Mouse (Mus musculus): ENCODE measurements around the gene Dpf1. TPM values are rescaled to one million over a fixed set of nuclear protein-coding genes. Genes with fewer than 3 reads are reported as not detected.

Dpf1 gene
- total and polyA plus RNA-seq, 3 experiments, result 9.4 to 47.4 (median 23.8) TPM

DNA sequence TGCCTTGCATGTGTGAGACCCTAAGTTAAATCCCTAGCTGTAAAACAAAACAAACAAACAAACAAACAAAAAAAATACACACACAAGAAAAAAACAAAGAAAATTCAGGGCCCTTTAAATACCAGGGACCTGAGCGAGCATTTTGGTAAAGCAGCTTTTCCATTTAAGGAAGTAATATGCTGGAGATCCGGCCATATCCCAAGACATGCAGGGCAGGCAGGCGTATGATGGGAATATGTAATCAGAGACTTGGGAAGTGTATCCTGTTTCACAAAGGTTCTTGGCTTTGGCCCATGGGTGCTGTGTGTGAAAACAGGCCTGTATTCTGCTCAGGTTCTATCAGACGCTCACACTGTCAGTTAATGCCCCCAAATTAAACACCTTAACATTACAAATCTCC is 26.2 kb upstream of the Dpf1 start:
- DNase-seq (ENCODE audit: low spot score) (no peak), ATAC-seq (ENCODE audit: extremely low read depth, insufficient number of reproducible peaks, low FRiP score, poor library complexity, severe bottlenecking) (no peak)
- Histone ChIP-seq H3K4me3 (ENCODE audit: low read depth, low read length) (no peak overlapping the region), H3K9me3 (replicated peaks) (no peaks in the 10 kb centered on the region), H3K36me3 (replicated peaks) (peaks cover 58% of the 10 kb centered on the region), H3K4me1 (ENCODE audit: insufficient read depth, low read depth, low read length) (peaks cover 34% of the 10 kb centered on the region), H3K27me3 (ENCODE audit: insufficient read depth, low read length) (no peaks in the 10 kb centered on the region)
- no peak for TF ChIP-seq GATA1 (IDR thresholded peaks at IDR 0.05; ENCODE audit: borderline replicate concordance, low read length)
- TF ChIP-seq POLR2AphosphoS5 (IDR thresholded peaks at IDR 0.05; ENCODE audit: insufficient replicate concordance, low read depth, low read length), result no peak
- no peak for TF ChIP-seq CTCF (IDR thresholded peaks at IDR 0.05; ENCODE audit: low read depth, low read length)
- no peak for TF ChIP-seq TAL1 (conservative IDR thresholded peaks at IDR 0.05; ENCODE audit: low read depth, low read length)
- TF ChIP-seq GATA2 (IDR thresholded peaks at IDR 0.05; ENCODE audit: borderline replicate concordance, low read depth, low read length), result no peak

DNA sequence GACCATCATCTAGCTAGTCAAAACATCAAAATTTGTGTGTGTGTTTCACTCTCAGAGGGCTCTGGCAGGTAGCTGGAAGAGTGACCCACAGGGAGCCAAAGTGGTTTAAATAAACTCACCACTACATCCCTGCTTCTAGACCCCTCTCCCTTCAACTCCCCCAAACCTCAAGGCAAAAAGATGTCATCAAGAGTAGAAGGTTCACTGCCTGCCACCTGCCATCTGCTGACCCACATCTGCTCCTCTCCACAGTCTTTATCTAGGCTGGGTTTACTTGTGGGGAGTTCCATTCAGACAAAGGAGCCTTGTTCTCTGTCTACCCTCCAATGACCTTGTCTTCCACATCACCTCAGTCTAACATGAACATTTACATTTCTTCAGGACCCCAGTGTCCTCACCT is 24.5 kb upstream of the Dpf1 start:
- DNase-seq (ENCODE audit: low spot score) (no peak), ATAC-seq (ENCODE audit: extremely low read depth, insufficient number of reproducible peaks, low FRiP score, poor library complexity, severe bottlenecking) (no peak)
- peaks cover 34% of the 10 kb centered on the region for H3K4me1 ChIP-seq (ENCODE audit: insufficient read depth, low read depth, low read length)
- no peaks in the 10 kb centered on the region for H3K27me3 ChIP-seq (ENCODE audit: insufficient read depth, low read length)
- no peak overlapping the region for H3K4me3 ChIP-seq (ENCODE audit: low read depth, low read length)
- no peaks in the 10 kb centered on the region for H3K9me3 ChIP-seq (replicated peaks)
- peaks cover 46% of the 10 kb centered on the region for H3K36me3 ChIP-seq (replicated peaks)
- TF ChIP-seq GATA2 (IDR thresholded peaks at IDR 0.05; ENCODE audit: borderline replicate concordance, low read depth, low read length), result no peak
- TF ChIP-seq CTCF (IDR thresholded peaks at IDR 0.05; ENCODE audit: low read depth, low read length), result no peak
- no peak for TF ChIP-seq GATA1 (IDR thresholded peaks at IDR 0.05; ENCODE audit: borderline replicate concordance, low read length)
- no peak for TF ChIP-seq TAL1 (conservative IDR thresholded peaks at IDR 0.05; ENCODE audit: low read depth, low read length)
- no peak for TF ChIP-seq POLR2AphosphoS5 (IDR thresholded peaks at IDR 0.05; ENCODE audit: insufficient replicate concordance, low read depth, low read length)

DNA sequence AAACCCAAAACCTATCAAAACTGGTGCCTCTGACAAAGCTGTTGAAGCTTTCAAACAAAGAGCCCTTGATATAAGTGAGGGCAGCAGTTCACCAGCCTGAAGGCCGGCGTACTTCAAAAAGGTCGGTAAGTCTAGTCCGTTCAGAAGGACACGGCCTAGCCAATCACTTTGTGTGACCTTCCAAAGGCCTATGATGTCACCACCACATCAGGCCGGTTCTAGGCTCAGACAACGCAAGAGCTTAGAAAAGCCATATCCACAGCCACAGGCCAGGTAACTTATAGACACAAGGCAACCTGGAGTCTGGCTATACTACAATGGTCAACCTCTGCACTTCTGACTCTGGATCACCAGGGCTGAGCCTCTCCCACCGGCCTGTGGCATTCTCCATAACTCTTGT is 23.8 kb upstream of the Dpf1 start:
- Histone ChIP-seq H3K27me3 (ENCODE audit: insufficient read depth, low read length) (peaks cover 3% of the 10 kb centered on the region), H3K9me3 (replicated peaks) (no peaks in the 10 kb centered on the region), H3K4me3 (ENCODE audit: low read depth, low read length) (no peak overlapping the region; the same call in 1 of the 2 replicates), H3K36me3 (replicated peaks) (peaks cover 39% of the 10 kb centered on the region), H3K4me1 (ENCODE audit: insufficient read depth, low read depth, low read length) (peaks cover 34% of the 10 kb centered on the region)
- TF ChIP-seq GATA2 (IDR thresholded peaks at IDR 0.05; ENCODE audit: borderline replicate concordance, low read depth, low read length), result no peak
- TF ChIP-seq POLR2AphosphoS5 (IDR thresholded peaks at IDR 0.05; ENCODE audit: insufficient replicate concordance, low read depth, low read length), result no peak
- no peak for TF ChIP-seq GATA1 (IDR thresholded peaks at IDR 0.05; ENCODE audit: borderline replicate concordance, low read length)
- no peak for TF ChIP-seq CTCF (IDR thresholded peaks at IDR 0.05; ENCODE audit: low read depth, low read length)
- TF ChIP-seq TAL1 (conservative IDR thresholded peaks at IDR 0.05; ENCODE audit: low read depth, low read length), result no peak
- ATAC-seq (ENCODE audit: extremely low read depth, insufficient number of reproducible peaks, low FRiP score, poor library complexity, severe bottlenecking), result no peak
- no peak for DNase-seq (ENCODE audit: low spot score)

DNA sequence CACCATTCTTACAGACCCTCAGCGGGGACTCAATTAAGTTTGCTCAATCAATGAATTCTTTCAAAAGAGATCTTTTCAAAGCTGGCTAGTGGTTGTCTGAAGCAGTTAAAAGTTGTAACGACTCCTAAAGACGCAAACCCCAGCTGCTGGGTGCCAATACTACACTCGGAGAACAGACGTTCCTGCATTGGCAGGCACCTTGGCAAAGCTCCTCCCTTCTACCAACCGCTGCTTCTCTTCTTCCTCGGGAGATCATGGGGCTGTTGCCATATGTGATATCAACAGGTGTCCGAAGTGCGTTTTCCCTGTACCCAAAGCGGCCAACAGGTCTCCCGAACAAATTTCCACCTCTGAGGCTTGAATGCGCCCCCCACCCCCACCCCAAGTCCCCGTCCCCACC is 22.9 kb upstream of the Dpf1 start:
- H3K9me3 ChIP-seq (replicated peaks), result no peaks in the 10 kb centered on the region
- peak; percentile 56 for DNase-seq (ENCODE audit: low spot score)
- peaks cover 8% of the 10 kb centered on the region for H3K27me3 ChIP-seq (ENCODE audit: insufficient read depth, low read length)
- peaks cover 34% of the 10 kb centered on the region for H3K36me3 ChIP-seq (replicated peaks)
- H3K4me1 ChIP-seq (ENCODE audit: insufficient read depth, low read depth, low read length), result peaks cover 34% of the 10 kb centered on the region
- no peak for ATAC-seq (ENCODE audit: extremely low read depth, insufficient number of reproducible peaks, low FRiP score, poor library complexity, severe bottlenecking)
- no peak for TF ChIP-seq GATA2 (IDR thresholded peaks at IDR 0.05; ENCODE audit: borderline replicate concordance, low read depth, low read length)
- TF ChIP-seq CTCF (IDR thresholded peaks at IDR 0.05; ENCODE audit: low read depth, low read length), result no peak
- no peak for TF ChIP-seq GATA1 (IDR thresholded peaks at IDR 0.05; ENCODE audit: borderline replicate concordance, low read length)
- no peak for TF ChIP-seq POLR2AphosphoS5 (IDR thresholded peaks at IDR 0.05; ENCODE audit: insufficient replicate concordance, low read depth, low read length)
- no peak for TF ChIP-seq TAL1 (conservative IDR thresholded peaks at IDR 0.05; ENCODE audit: low read depth, low read length)
- H3K4me3 ChIP-seq (ENCODE audit: low read depth, low read length), result peak overlapping the region; percentile 79

DNA sequence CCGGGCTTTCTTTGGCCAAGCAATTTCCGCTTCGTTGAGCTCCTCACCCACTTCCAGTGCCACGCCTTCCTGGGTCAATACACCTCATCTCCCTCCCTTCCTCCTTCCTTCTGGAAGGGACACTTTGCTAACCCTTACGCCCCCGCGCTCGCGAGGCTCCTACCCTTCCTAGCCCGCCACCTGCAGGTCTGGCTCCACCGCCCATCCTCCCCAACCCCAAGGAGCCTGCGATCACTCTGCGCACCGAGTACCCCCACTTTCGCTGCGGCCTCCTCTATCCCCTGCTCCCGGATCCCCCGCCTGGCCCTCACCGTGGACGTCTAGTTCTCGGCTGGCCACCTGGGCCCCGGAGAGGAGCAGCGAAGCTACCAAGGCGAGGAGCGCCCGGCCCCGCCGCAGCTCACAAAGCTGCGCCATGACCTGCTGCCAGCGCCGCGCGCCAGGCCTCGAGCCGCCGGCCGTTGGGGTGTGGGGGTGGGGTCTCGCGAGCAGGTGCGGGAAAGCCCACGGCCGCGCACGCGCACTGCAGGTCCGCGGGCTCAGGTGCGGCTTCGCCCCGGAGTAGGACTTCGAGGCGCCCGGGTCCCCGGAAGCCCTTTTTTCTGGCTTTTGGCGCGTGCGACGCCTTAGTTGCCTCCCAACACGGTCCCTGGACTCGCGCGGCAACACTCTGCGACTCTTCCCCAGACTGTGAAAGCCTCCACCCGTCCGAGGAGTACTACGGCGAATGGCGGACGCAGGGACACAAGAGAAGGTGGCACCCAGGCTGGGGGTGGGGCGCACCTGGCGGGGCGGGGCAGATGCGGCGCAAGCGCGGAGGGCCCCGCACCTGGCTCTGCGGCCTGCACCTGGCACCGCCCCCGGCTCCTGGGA is 22.3 kb upstream of the Dpf1 start, which contains the start of gene Spint2:
Spint2 (minus strand) TSS at position 712 of the 873 bp plus-strand sequence.
- ATAC-seq (ENCODE audit: extremely low read depth, insufficient number of reproducible peaks, low FRiP score, poor library complexity, severe bottlenecking), result peak; percentile 45
- Histone ChIP-seq H3K4me1 (ENCODE audit: insufficient read depth, low read depth, low read length) (peaks cover 32% of the 10 kb centered on the region), H3K9me3 (replicated peaks) (no peaks in the 10 kb centered on the region), H3K36me3 (replicated peaks) (peaks cover 29% of the 10 kb centered on the region), H3K27me3 (ENCODE audit: insufficient read depth, low read length) (peaks cover 8% of the 10 kb centered on the region), H3K4me3 (ENCODE audit: low read depth, low read length) (peak within 1 kb of the TSS; percentile 79)
- peak; percentile 77 for DNase-seq (ENCODE audit: low spot score)
- TF ChIP-seq POLR2AphosphoS5 (IDR thresholded peaks at IDR 0.05; ENCODE audit: insufficient replicate concordance, low read depth, low read length) (no peak), GATA1 (IDR thresholded peaks at IDR 0.05; ENCODE audit: borderline replicate concordance, low read length) (no peak), CTCF (IDR thresholded peaks at IDR 0.05; ENCODE audit: low read depth, low read length) (no peak), GATA2 (IDR thresholded peaks at IDR 0.05; ENCODE audit: borderline replicate concordance, low read depth, low read length) (no peak), TAL1 (conservative IDR thresholded peaks at IDR 0.05; ENCODE audit: low read depth, low read length) (no peak)

DNA sequence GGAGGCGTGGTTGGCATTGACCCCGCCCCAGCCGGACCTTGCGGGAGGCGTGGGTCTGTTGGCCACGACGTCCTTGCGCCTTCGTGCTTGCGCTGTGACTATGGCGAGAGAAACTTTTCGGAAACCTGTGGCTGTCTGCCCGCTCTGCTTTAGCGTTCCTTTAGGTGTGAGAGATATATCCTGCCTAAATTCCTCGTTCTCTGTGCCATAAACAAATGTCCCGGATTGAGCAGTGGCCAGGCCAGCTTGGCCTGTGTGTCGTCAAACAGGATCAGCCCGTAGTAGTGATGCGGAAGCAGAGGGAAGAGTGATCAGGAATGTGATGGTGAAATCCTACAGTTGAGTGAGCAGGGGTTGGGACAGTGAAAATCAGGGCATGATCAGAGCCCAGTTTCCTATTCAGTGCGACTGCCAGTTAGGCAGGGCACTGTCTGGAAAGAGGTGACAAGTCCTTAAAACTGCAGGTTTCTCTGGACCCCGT is 21.6 kb upstream of the Dpf1 start:
- DNase-seq (ENCODE audit: low spot score) (no peak), ATAC-seq (ENCODE audit: extremely low read depth, insufficient number of reproducible peaks, low FRiP score, poor library complexity, severe bottlenecking) (no peak)
- Histone ChIP-seq H3K9me3 (replicated peaks) (no peaks in the 10 kb centered on the region), H3K4me1 (ENCODE audit: insufficient read depth, low read depth, low read length) (peaks cover 30% of the 10 kb centered on the region), H3K4me3 (ENCODE audit: low read depth, low read length) (peak overlapping the region; percentile 79), H3K27me3 (ENCODE audit: insufficient read depth, low read length) (peaks cover 10% of the 10 kb centered on the region), H3K36me3 (replicated peaks) (peaks cover 22% of the 10 kb centered on the region)
- TF ChIP-seq GATA2 (IDR thresholded peaks at IDR 0.05; ENCODE audit: borderline replicate concordance, low read depth, low read length) (no peak), POLR2AphosphoS5 (IDR thresholded peaks at IDR 0.05; ENCODE audit: insufficient replicate concordance, low read depth, low read length) (no peak), TAL1 (conservative IDR thresholded peaks at IDR 0.05; ENCODE audit: low read depth, low read length) (no peak), CTCF (IDR thresholded peaks at IDR 0.05; ENCODE audit: low read depth, low read length) (no peak), GATA1 (IDR thresholded peaks at IDR 0.05; ENCODE audit: borderline replicate concordance, low read length) (no peak)

All from G1E (cell line).